Mouse (Mus musculus): ENCODE measurements at regions not wholly inside any gene's neighbourhood (a gene's known extent, or its start where the extent isn't known, plus 50 kb on each side); places are given as distances from the start of the nearest gene placed in this dataset.

DNA sequence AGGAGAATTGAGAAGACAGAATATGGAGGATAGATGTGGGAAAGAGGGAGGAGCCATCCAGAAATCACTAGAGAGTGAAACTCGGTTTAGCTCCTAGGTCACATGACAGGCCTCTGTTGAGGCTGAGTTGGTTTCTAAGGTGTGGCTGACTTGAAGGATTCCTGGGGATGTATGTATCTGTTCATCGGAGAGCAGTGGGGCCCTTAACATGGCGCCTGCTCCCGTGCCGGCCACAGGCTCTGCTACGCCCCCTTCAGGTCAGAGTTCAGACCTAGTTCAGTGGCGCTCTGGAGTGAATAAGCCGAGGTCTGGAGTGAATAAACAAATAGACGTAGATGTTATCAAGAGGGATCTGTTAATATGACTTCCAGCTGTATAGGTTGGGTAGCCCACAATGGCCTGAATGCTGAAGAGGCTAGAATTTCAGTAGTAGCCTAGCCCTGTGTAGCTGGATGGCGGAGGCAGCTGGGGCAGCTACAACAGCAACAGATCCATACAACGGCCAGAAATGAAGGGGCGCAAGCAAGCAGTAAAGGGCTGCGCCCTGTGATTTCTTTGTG, 239.4 kb downstream of the Gm10260 start:
- no peak overlapping the region for H3K4me3 ChIP-seq (ENCODE audit: control insufficient read depth in 1 of 2, insufficient read depth in 1 of 2, low read depth in 2 of 2, low read length in 2 of 2)
- no peak for DNase-seq (ENCODE audit: low read depth, low spot score)
- H3K27me3 ChIP-seq (ENCODE audit: control insufficient read depth in 1 of 2, insufficient read depth in 2 of 2, low read length in 2 of 2): no peaks in the 10 kb centered on the region; a peak in 1 of 4 replicates
- H3K9ac ChIP-seq (ENCODE audit: control insufficient read depth, low read depth, low read length, poor library complexity, severe bottlenecking): no peak overlapping the region
- no peaks in the 10 kb centered on the region for H3K36me3 ChIP-seq (ENCODE audit: control insufficient read depth in 1 of 2, insufficient read depth in 2 of 2, low read length in 2 of 2)
- TF ChIP-seq ETS1 (IDR thresholded peaks at IDR 0.05; ENCODE audit: low read depth, low read length) (no peak), SMC3 (IDR thresholded peaks at IDR 0.05; ENCODE audit: low read depth, low read length) (no peak), NELFE (IDR thresholded peaks at IDR 0.05; ENCODE audit: low read depth, low read length) (no peak)
- no peaks in the 10 kb centered on the region for H3K9me3 ChIP-seq (replicated peaks; ENCODE audit: insufficient read depth, low read length)
- no peak overlapping the region for H3K27ac ChIP-seq (ENCODE audit: control insufficient read depth, low read depth, low read length)
- no peaks in the 10 kb centered on the region for H3K79me2 ChIP-seq (ENCODE audit: control insufficient read depth, insufficient read depth, low read length, poor library complexity)
- H3K4me1 ChIP-seq (ENCODE audit: control insufficient read depth in 1 of 2, insufficient read depth in 2 of 2, low read length in 2 of 2): no peaks in the 10 kb centered on the region

DNA sequence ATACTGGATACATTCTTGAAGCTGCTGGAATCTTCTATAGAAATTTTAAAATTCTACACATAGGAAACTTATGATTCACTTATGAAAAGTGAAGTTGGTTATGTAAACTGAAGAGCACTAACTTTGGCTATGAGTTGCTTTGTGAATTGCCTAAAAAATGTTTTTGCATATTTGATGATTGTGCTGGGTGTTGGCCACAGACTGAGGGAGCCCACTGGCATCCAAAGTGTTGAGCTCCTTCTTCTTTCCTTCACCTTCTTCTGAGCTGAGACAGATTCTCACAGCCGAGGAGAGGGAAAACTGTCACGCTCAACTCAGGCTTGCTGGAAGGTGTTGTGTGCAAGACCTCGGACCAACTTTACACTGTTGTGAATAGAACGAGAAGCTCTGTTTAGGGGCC, 243.7 kb downstream of the Gm10260 start:
- DNase-seq (ENCODE audit: low read depth, low spot score): no peak
- Histone ChIP-seq H3K79me2 (ENCODE audit: control insufficient read depth, insufficient read depth, low read length, poor library complexity) (no peaks in the 10 kb centered on the region), H3K27ac (ENCODE audit: control insufficient read depth, low read depth, low read length) (no peak overlapping the region), H3K9me3 (replicated peaks; ENCODE audit: insufficient read depth, low read length) (no peaks in the 10 kb centered on the region), H3K4me1 (ENCODE audit: control insufficient read depth in 1 of 2, insufficient read depth in 2 of 2, low read length in 2 of 2) (no peaks in the 10 kb centered on the region), H3K9ac (ENCODE audit: control insufficient read depth, low read depth, low read length, poor library complexity, severe bottlenecking) (no peak overlapping the region), H3K4me3 (ENCODE audit: control insufficient read depth in 1 of 2, insufficient read depth in 1 of 2, low read depth in 2 of 2, low read length in 2 of 2) (no peak overlapping the region), H3K27me3 (ENCODE audit: control insufficient read depth in 1 of 2, insufficient read depth in 2 of 2, low read length in 2 of 2) (no peaks in the 10 kb centered on the region), H3K36me3 (ENCODE audit: control insufficient read depth in 1 of 2, insufficient read depth in 2 of 2, low read length in 2 of 2) (no peaks in the 10 kb centered on the region)
- TF ChIP-seq RAD21 (IDR thresholded peaks at IDR 0.05; ENCODE audit: low read depth, low read length) (no peak), NELFE (IDR thresholded peaks at IDR 0.05; ENCODE audit: low read depth, low read length) (no peak), USF1 (IDR thresholded peaks at IDR 0.05; ENCODE audit: low read depth, low read length) (no peak), NRF1 (IDR thresholded peaks at IDR 0.05; ENCODE audit: insufficient read depth, low read depth, low read length, poor library complexity, severe bottlenecking) (no peak), ZC3H11A (IDR thresholded peaks at IDR 0.05; ENCODE audit: low read depth, low read length) (no peak), USF2 (IDR thresholded peaks at IDR 0.05; ENCODE audit: borderline replicate concordance in 1 of 2, insufficient read depth in 1 of 2, low read depth in 1 of 2, low read length in 2 of 2) (no peak), HCFC1 (IDR thresholded peaks at IDR 0.05; ENCODE audit: low read depth, low read length) (no peak), MYB (IDR thresholded peaks at IDR 0.05; ENCODE audit: low read depth, low read length) (no peak), ETS1 (IDR thresholded peaks at IDR 0.05; ENCODE audit: low read depth, low read length) (no peak), POLR2AphosphoS2 (IDR thresholded peaks at IDR 0.05; ENCODE audit: low read length) (no peak), MAFK (IDR thresholded peaks at IDR 0.05; ENCODE audit: borderline replicate concordance, low read depth, low read length) (no peak), JUND (IDR thresholded peaks at IDR 0.05; ENCODE audit: low read depth, low read length) (no peak), ELF1 (IDR thresholded peaks at IDR 0.05; ENCODE audit: low read depth, low read length) (no peak), ZNF384 (IDR thresholded peaks at IDR 0.05; ENCODE audit: low read depth, low read length) (no peak), CTCF (IDR thresholded peaks at IDR 0.05 in 2 of 3, conservative IDR thresholded peaks at IDR 0.05 in 1 of 3; ENCODE audit: control insufficient read depth in 1 of 3, insufficient read depth in 1 of 3, low read depth in 2 of 3, low read length in 3 of 3, poor library complexity in 1 of 3, severe bottlenecking in 1 of 3) (no peak)

Measured in MEL (cell line).